Mouse (Mus musculus) heart, embryonic 14.5 days (tissue): ENCODE measurements around the gene Mat1a. TPM values are rescaled to one million over a fixed set of nuclear protein-coding genes. Genes with fewer than 3 reads are reported as not detected.

Experiments used
- ATAC-seq: fragments of 200-750 bp; cut with Nextera tagmentation; 2 replicates; pipeline ENCODE4 v1.8.0; 2017; ENCODE audit warnings: low read depth, moderate TSS enrichment; ENCODE audit not compliant: insufficient number of reproducible peaks, insufficient read depth, low FRiP score
- H3K27ac ChIP-seq, 2 experiments: fragments of 200-500 bp in 1 of 2; fragments of 300-500 bp in 1 of 2; sonication (generic) in 1 of 2; replicated peaks in 1 of 2; 2 replicates each; pipeline ENCODE4 v1.5.1; 2012 to 2014; ENCODE audit warnings: low read depth in 2 of 2, low read length in 2 of 2, control low read depth in 1 of 2, mild to moderate bottlenecking in 1 of 2, mixed read lengths in 1 of 2; ENCODE audit not compliant: control insufficient read depth in 1 of 2, insufficient read depth in 1 of 2
- H3K27me3 ChIP-seq: fragments of 300-500 bp; sonication (generic); 2 replicates; pipeline ENCODE4 v1.6.1; 2014; ENCODE audit warnings: mild to moderate bottlenecking, low read length, control low read depth; ENCODE audit not compliant: control insufficient read depth, insufficient read depth
- H3K36me3 ChIP-seq: fragments of 300-500 bp; sonication (generic); 2 replicates; pipeline ENCODE4 v1.6.1; 2014; ENCODE audit warnings: mild to moderate bottlenecking, control low read depth, low read length, mixed read lengths; ENCODE audit not compliant: control insufficient read depth, insufficient read depth
- H3K4me1 ChIP-seq, 2 experiments: fragments of 200-500 bp in 1 of 2; fragments of 300-500 bp in 1 of 2; sonication (generic) in 1 of 2; 2 replicates each; pipeline ENCODE4 v1.6.1; 2012 to 2014; ENCODE audit warnings: low read length in 2 of 2, control low read depth in 1 of 2, mixed read lengths in 1 of 2; ENCODE audit not compliant: control insufficient read depth in 2 of 2, insufficient read depth in 2 of 2
- H3K4me2 ChIP-seq: fragments of 300-500 bp; sonication (generic); 2 replicates; pipeline ENCODE4 v1.6.1; 2014; ENCODE audit warnings: mild to moderate bottlenecking, low read length
- H3K4me3 ChIP-seq, 2 experiments: fragments of 200-500 bp in 1 of 2; fragments of 300-500 bp in 1 of 2; sonication (generic) in 1 of 2; 2 replicates each; pipeline ENCODE4 v1.5.1; 2012 to 2014; ENCODE audit warnings: low read length in 2 of 2, mild to moderate bottlenecking in 2 of 2, control low read depth in 1 of 2, low read depth in 1 of 2, moderate library complexity in 1 of 2; ENCODE audit not compliant: control insufficient read depth in 1 of 2, insufficient read depth in 1 of 2
- H3K9ac ChIP-seq: fragments of 300-500 bp; sonication (generic); 2 replicates; pipeline ENCODE4 v1.6.1; 2014; ENCODE audit warnings: mild to moderate bottlenecking, low read length
- H3K9me3 ChIP-seq: fragments of 300-500 bp; sonication (generic); 2 replicates; pipeline ENCODE4 v1.6.1; 2016; ENCODE audit warnings: low read length, control low read depth; ENCODE audit not compliant: control insufficient read depth
- WGBS: fragments of 180-500 bp; shearing (Covaris S2); extraction: QIAGEN DNeasy Blood & Tissue Kit; methylation state at CpG from one replicate; pipeline ENCODE4 v1.1.7; 2014; 5-methylcytosine and 5-hydroxymethylcytosine counted together
- polyA plus RNA-seq: library from polyadenylated mRNA; unstranded; fragments of >200 nt; fragmentation: Nextera tagmentation; extraction: Ambion mirVana; gene quantifications from 2 replicates; pipeline ENCODE4 v1.2.1, GENCODE M21; 2014

Gene Mat1a
- polyA plus RNA-seq, 1 experiment from 2014 or later: 0.63 TPM

DNA sequence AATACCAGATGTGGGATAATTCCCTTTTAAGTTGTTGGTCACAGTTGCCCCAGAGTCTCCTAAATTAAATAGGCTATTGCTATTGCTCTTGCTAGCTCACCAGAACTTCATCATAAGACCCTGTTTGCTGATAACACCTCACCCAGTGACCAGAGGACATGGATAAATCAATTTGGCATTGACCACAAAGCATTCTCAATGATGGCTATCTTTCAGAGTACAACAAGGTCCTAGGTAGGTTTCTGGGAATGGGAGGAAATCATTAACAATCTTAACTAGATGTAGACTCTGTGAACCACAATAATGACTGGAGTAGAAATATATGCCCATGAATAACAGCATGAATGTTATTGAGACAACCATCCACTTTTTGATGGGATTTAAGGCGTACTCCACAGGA, 35.9 kb downstream of the Mat1a start:
- no peaks in the 10 kb centered on the region for H3K4me1 ChIP-seq
- 81% methylated on average over 1 of the region's 1 CpGs for WGBS
- no peaks in the 10 kb centered on the region for H3K9me3 ChIP-seq
- H3K4me2 ChIP-seq: no peak overlapping the region
- no peak for ATAC-seq
- H3K4me3 ChIP-seq: no peak overlapping the region
- no peaks in the 10 kb centered on the region for H3K27me3 ChIP-seq
- H3K9ac ChIP-seq: no peak overlapping the region
- no peak overlapping the region for H3K27ac ChIP-seq
- no peaks in the 10 kb centered on the region for H3K36me3 ChIP-seq

DNA sequence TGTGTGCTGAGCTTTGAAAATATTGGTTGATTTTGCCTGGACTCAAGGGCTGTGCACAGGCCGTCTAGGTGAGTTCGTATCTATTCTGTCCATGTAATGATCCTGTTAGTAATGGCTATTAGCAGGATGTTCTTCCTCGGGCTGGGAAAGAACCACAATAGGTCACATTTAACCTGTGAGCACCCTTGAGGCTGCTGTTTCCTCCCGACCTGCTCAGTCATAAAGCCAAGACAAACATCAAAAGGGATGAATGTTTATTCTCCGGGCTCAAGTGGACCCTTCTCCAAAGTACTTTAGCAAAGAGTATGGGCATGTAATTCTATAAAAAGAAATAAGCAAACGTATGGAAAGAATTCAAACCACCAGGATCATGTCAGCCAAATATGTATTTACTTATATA, 41.2 kb downstream of the Mat1a start:
- H3K4me1 ChIP-seq: no peaks in the 10 kb centered on the region
- no peak overlapping the region for H3K4me3 ChIP-seq
- 47% methylated on average over 6 of the region's 6 CpGs for WGBS
- H3K27me3 ChIP-seq: no peaks in the 10 kb centered on the region
- no peak overlapping the region for H3K27ac ChIP-seq
- H3K9me3 ChIP-seq: no peaks in the 10 kb centered on the region
- no peak for ATAC-seq
- no peak overlapping the region for H3K4me2 ChIP-seq
- no peak overlapping the region for H3K9ac ChIP-seq
- H3K36me3 ChIP-seq: no peaks in the 10 kb centered on the region

DNA sequence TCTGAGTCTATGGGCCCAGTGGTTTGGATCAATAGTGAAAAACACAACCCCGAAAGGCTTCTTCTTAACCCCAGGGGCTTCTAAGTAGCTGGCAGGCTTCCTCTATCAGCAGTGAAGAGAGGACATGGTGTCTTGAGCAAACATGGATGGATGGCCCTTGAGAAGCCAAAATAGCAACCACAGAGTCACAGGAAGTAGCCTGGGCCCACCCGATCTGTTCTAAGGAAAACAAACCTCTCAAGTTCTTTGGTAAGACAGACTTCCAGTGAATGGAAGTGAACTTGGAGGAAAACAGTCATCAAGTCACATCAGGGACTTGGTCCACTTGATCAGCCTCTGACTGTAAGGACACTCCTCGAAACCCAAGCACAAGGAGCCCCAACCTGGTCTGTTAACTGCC, 42.1 kb downstream of the Mat1a start:
- Histone ChIP-seq H3K4me2 (no peak overlapping the region), H3K4me1 (no peaks in the 10 kb centered on the region), H3K4me3 (no peak overlapping the region), H3K27ac (no peak overlapping the region), H3K9ac (no peak overlapping the region), H3K36me3 (no peaks in the 10 kb centered on the region), H3K27me3 (no peaks in the 10 kb centered on the region), H3K9me3 (no peaks in the 10 kb centered on the region)
- no peak for ATAC-seq
- 67% methylated on average over 3 of the region's 3 CpGs for WGBS

- H3K27me3 ChIP-seq: no peaks in the 10 kb centered on the region
- H3K9ac ChIP-seq: no peak overlapping the region
- 45% methylated on average over 2 of the region's 2 CpGs for WGBS
- H3K4me3 ChIP-seq: no peak overlapping the region
- H3K4me2 ChIP-seq: no peak overlapping the region
- no peaks in the 10 kb centered on the region for H3K9me3 ChIP-seq
- no peak overlapping the region for H3K27ac ChIP-seq
- H3K4me1 ChIP-seq: no peaks in the 10 kb centered on the region
- no peak for ATAC-seq
- H3K36me3 ChIP-seq: no peaks in the 10 kb centered on the region
These were observed 42.5 kb downstream of the Mat1a start for GRCm38 (mm10) chr14:41147356-41147755.

- H3K4me1 ChIP-seq: no peaks in the 10 kb centered on the region
- ATAC-seq: no peak
- H3K36me3 ChIP-seq: no peaks in the 10 kb centered on the region
- no peak within 1 kb of the TSS for H3K4me2 ChIP-seq
- no peak within 1 kb of the TSS for H3K27ac ChIP-seq
- 81% methylated on average over 7 of the region's 7 CpGs for WGBS
- H3K4me3 ChIP-seq: no peak within 1 kb of the TSS
- no peaks in the 10 kb centered on the region for H3K9me3 ChIP-seq
- H3K9ac ChIP-seq: no peak within 1 kb of the TSS
- H3K27me3 ChIP-seq: no peaks in the 10 kb centered on the region
These were observed 46.5 kb downstream of the Mat1a start, which contains the start of gene Mbl1 for GRCm38 (mm10) chr14:41151220-41151898. Mbl1 (plus strand) TSS chr14:41151458.

- Histone ChIP-seq H3K27me3 (no peaks in the 10 kb centered on the region), H3K36me3 (no peaks in the 10 kb centered on the region), H3K9me3 (no peaks in the 10 kb centered on the region), H3K27ac (no peak overlapping the region), H3K9ac (no peak overlapping the region), H3K4me3 (no peak overlapping the region), H3K4me1 (peaks cover 2 to 4% of the 10 kb centered on the region in 2 experiments; a peak in 1 of 4 replicates), H3K4me2 (no peak overlapping the region)
- no peak for ATAC-seq
- WGBS: 67% methylated on average over 4 of the region's 4 CpGs
These were observed 55.2 kb downstream of the Mat1a start for GRCm38 (mm10) chr14:41160076-41160475.

- H3K4me2 ChIP-seq: no peak overlapping the region
- no peak for ATAC-seq
- 29% methylated on average over 1 of the region's 1 CpGs for WGBS
- no peaks in the 10 kb centered on the region for H3K27me3 ChIP-seq
- H3K4me3 ChIP-seq: no peak overlapping the region
- no peaks in the 10 kb centered on the region for H3K9me3 ChIP-seq
- no peak overlapping the region for H3K9ac ChIP-seq
- no peaks in the 10 kb centered on the region for H3K36me3 ChIP-seq
- no peak overlapping the region for H3K27ac ChIP-seq
- peaks cover 2 to 4% of the 10 kb centered on the region in 2 experiments; a peak in 1 of 4 replicates for H3K4me1 ChIP-seq
These were observed 55.9 kb downstream of the Mat1a start for GRCm38 (mm10) chr14:41160743-41161142.

DNA sequence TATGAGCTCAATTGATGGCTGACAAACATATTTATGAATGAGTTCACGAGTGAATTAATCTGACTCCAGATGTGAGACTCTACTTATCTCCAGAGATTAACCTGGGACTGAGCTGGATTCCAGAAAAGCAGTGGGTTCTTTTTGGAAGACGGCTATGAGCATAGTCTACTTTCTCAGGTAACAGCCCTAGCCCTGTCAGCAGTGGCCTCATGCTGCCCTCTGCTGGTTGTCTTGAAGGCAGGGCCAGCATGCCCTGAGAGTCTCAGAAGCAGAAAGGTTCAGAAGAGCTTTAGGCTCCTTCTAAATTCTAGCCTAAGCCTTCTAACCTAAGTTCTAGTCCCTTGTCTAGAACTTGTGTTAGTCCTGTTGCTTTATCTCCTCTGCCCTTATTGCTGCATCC, 57.8 kb downstream of the Mat1a start:
- H3K27ac ChIP-seq: no peak overlapping the region
- H3K4me3 ChIP-seq: no peak overlapping the region
- H3K27me3 ChIP-seq: no peaks in the 10 kb centered on the region
- no peaks in the 10 kb centered on the region for H3K9me3 ChIP-seq
- no peak for ATAC-seq
- peaks cover 2 to 12% of the 10 kb centered on the region in 2 experiments; a peak in 2 of 4 replicates for H3K4me1 ChIP-seq
- WGBS: 6% methylated on average over 2 of the region's 2 CpGs
- H3K4me2 ChIP-seq: no peak overlapping the region
- no peak overlapping the region for H3K9ac ChIP-seq
- H3K36me3 ChIP-seq: no peaks in the 10 kb centered on the region
